Mouse (Mus musculus): ENCODE results near the gene Txlng. TPM values are rescaled to one million over a fixed set of nuclear protein-coding genes. Genes with fewer than 3 reads are reported as not detected.
A peak's percentile ranks its signal among the peaks of the same experiment; 100 is the strongest.

The Txlng gene
- total and polyA plus RNA-seq, 3 experiments = 24.3 to 115 (median 28.8) TPM

DNA sequence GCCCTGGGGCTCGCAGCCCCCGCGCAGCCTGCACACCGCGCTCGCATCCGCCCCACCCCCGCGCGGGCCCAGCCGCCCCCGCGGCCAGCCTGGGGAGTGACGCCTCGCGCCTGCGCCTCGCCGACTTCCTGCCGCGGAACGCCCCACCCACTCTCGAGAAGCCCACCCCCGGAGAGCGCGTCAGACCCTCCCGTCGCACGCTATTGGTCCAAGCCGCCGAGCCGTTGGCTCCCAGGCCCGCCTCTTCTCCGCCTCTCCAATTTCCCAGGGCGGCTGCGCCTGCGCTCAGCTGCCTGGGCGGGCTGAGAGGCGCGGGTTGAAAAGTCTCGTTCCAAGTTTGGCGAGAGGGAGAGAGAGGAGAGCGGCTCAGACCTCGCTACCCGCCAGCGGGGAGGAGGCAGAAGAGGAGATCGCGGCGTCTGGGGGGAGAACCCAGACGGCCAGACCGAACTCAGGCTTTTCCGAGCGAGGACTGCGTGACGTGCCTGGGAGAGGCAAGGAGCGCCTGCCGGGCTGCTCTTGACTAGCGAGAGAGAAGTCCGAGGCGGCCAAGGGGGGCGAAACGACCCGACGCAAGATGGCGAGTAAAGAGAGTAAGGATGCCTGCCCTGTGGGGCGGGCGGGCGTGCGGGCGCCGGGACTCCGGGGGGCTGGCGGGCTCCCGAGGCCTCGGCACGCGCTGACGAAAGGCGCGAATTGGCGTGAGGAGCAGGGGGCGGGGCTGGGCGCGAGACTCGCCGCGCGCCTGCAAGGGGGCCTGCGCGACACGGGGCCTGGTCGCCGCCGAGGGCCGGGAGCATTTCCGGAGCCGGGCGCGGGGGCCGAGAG lies 68.9 kb downstream of the Txlng start, which contains the start of gene Rbbp7:
Rbbp7 (plus strand) TSS at position 288 of the 828 bp plus-strand sequence.
- peak within 1 kb of the TSS; percentile 100 for H3K27ac ChIP-seq (ENCODE audit: control insufficient read depth, low read depth, low read length)
- peaks cover 22 to 30% of the 10 kb centered on the region in 2 experiments for H3K36me3 ChIP-seq (ENCODE audit: control insufficient read depth in 1 of 2, insufficient read depth in 2 of 2, low read length in 2 of 2)
- no peaks in the 10 kb centered on the region for H3K27me3 ChIP-seq (ENCODE audit: control insufficient read depth in 1 of 2, insufficient read depth in 2 of 2, low read length in 2 of 2)
- peaks cover 2 to 6% of the 10 kb centered on the region in 2 experiments for H3K4me1 ChIP-seq (ENCODE audit: control insufficient read depth in 1 of 2, insufficient read depth in 2 of 2, low read length in 2 of 2)
- peak within 1 kb of the TSS; percentile 100 for H3K9ac ChIP-seq (ENCODE audit: control insufficient read depth, low read depth, low read length, poor library complexity, severe bottlenecking)
- peaks cover 41% of the 10 kb centered on the region for H3K79me2 ChIP-seq (ENCODE audit: control insufficient read depth, insufficient read depth, low read length, poor library complexity)
- peak within 1 kb of the TSS; percentile 81 to 92 for H3K4me3 ChIP-seq (ENCODE audit: control insufficient read depth in 1 of 2, insufficient read depth in 1 of 2, low read depth in 2 of 2, low read length in 2 of 2)
- peak; percentile 97 for DNase-seq (ENCODE audit: low read depth, low spot score)
- H3K9me3 ChIP-seq (replicated peaks; ENCODE audit: insufficient read depth, low read length) = no peaks in the 10 kb centered on the region
- TF ChIP-seq CHD1 (IDR thresholded peaks at IDR 0.05; ENCODE audit: low read depth, low read length) = no peak
- peak; percentile 51 for TF ChIP-seq MXI1 (IDR thresholded peaks at IDR 0.05; ENCODE audit: low read depth, low read length)
- TF ChIP-seq ETS1 (IDR thresholded peaks at IDR 0.05; ENCODE audit: low read depth, low read length) = no peak
- no peak for TF ChIP-seq E2F4 (IDR thresholded peaks at IDR 0.05; ENCODE audit: borderline replicate concordance, low read depth, low read length)
- no peak for TF ChIP-seq USF1 (IDR thresholded peaks at IDR 0.05; ENCODE audit: low read depth, low read length)
- TF ChIP-seq NELFE (IDR thresholded peaks at IDR 0.05; ENCODE audit: low read depth, low read length) = peak; percentile 91
- peak; percentile 10; the same call in 1 of the 2 replicates for TF ChIP-seq KAT2A (conservative IDR thresholded peaks at IDR 0.05; ENCODE audit: low read depth, low read length)
- no peak for TF ChIP-seq JUND (IDR thresholded peaks at IDR 0.05; ENCODE audit: low read depth, low read length)
- TF ChIP-seq TCF12 (IDR thresholded peaks at IDR 0.05; ENCODE audit: low read depth, low read length) = peak; percentile 61
- TF ChIP-seq MYC (IDR thresholded peaks at IDR 0.05; ENCODE audit: low read depth, low read length) = no peak
- TF ChIP-seq GABPA (IDR thresholded peaks at IDR 0.05; ENCODE audit: low read depth, low read length) = no peak
- TF ChIP-seq MYB (IDR thresholded peaks at IDR 0.05; ENCODE audit: low read depth, low read length) = no peak
- no peak; the same call in 1 of the 2 replicates for TF ChIP-seq CHD2 (IDR thresholded peaks at IDR 0.05; ENCODE audit: low read length)
- no peak for TF ChIP-seq ZC3H11A (IDR thresholded peaks at IDR 0.05; ENCODE audit: low read depth, low read length)
- TF ChIP-seq MAZ (IDR thresholded peaks at IDR 0.05; ENCODE audit: low read depth, low read length) = peak; percentile 18; the same call in 1 of the 2 replicates
- peak; percentile 90; the same call in 1 of the 2 replicates for TF ChIP-seq POLR2AphosphoS2 (IDR thresholded peaks at IDR 0.05; ENCODE audit: low read length)
- peak; percentile 29; the same call in 1 of the 2 replicates for TF ChIP-seq SIN3A (IDR thresholded peaks at IDR 0.05; ENCODE audit: low read length)
- TF ChIP-seq MEF2A (IDR thresholded peaks at IDR 0.05; ENCODE audit: extremely low read depth, insufficient replicate concordance, low read depth, low read length, poor library complexity, severe bottlenecking) = no peak
- no peak for TF ChIP-seq ZKSCAN1 (IDR thresholded peaks at IDR 0.05; ENCODE audit: low read depth, low read length)
- TF ChIP-seq TAL1 (IDR thresholded peaks at IDR 0.05; ENCODE audit: low read length) = no peak
- TF ChIP-seq ZMIZ1 (IDR thresholded peaks at IDR 0.05; ENCODE audit: low read depth, low read length) = peak; percentile 95; the same call in 1 of the 2 replicates
- no peak; the same call in 1 of the 2 replicates for TF ChIP-seq HCFC1 (IDR thresholded peaks at IDR 0.05; ENCODE audit: low read depth, low read length)
- no peak for TF ChIP-seq SMC3 (IDR thresholded peaks at IDR 0.05; ENCODE audit: low read depth, low read length)
- TF ChIP-seq GATA1 (IDR thresholded peaks at IDR 0.05; ENCODE audit: low read depth, low read length) = no peak
- TF ChIP-seq ELF1 (IDR thresholded peaks at IDR 0.05; ENCODE audit: low read depth, low read length) = peak; percentile 61
- TF ChIP-seq TBP (IDR thresholded peaks at IDR 0.05; ENCODE audit: low read depth, low read length) = peak; percentile 70
- peak; percentile 91 to 95 for TF ChIP-seq POLR2A (IDR thresholded peaks at IDR 0.05; ENCODE audit: control insufficient read depth in 1 of 2, insufficient read depth in 1 of 2, low read depth in 1 of 2, low read length in 2 of 2, poor library complexity in 1 of 2)
- TF ChIP-seq EP300 (IDR thresholded peaks at IDR 0.05; ENCODE audit: low read depth in 1 of 2, low read length in 2 of 2) = no peak; a peak in 1 of 4 replicates
- TF ChIP-seq MAX (IDR thresholded peaks at IDR 0.05; ENCODE audit: low read length) = no peak
- TF ChIP-seq UBTF (IDR thresholded peaks at IDR 0.05; ENCODE audit: borderline replicate concordance, insufficient read depth, low read depth, low read length) = no peak
- peak; percentile 88 for TF ChIP-seq NRF1 (IDR thresholded peaks at IDR 0.05; ENCODE audit: insufficient read depth, low read depth, low read length, poor library complexity, severe bottlenecking)
- TF ChIP-seq MAFK (IDR thresholded peaks at IDR 0.05; ENCODE audit: borderline replicate concordance, low read depth, low read length) = no peak
- peak; percentile 36; the same call in 1 of the 2 replicates for TF ChIP-seq POLR2AphosphoS5 (IDR thresholded peaks at IDR 0.05; ENCODE audit: borderline replicate concordance, low read depth, low read length)
- no peak for TF ChIP-seq ZNF384 (IDR thresholded peaks at IDR 0.05; ENCODE audit: low read depth, low read length)
- TF ChIP-seq BHLHE40 (IDR thresholded peaks at IDR 0.05; ENCODE audit: borderline replicate concordance, low read depth, low read length) = no peak
- TF ChIP-seq CTCF (IDR thresholded peaks at IDR 0.05 in 2 of 3, conservative IDR thresholded peaks at IDR 0.05 in 1 of 3; ENCODE audit: control insufficient read depth in 1 of 3, insufficient read depth in 1 of 3, low read depth in 2 of 3, low read length in 3 of 3, poor library complexity in 1 of 3, severe bottlenecking in 1 of 3) = no peak
